In genomic region chr2:33659288-33659629, GRCm38 (mm10) we compare ENCODE assay signal across 8 mouse cellular contexts. TPM values are rescaled to one million over a fixed set of nuclear protein-coding genes. Genes with fewer than 3 reads are reported as not detected.
A peak's percentile ranks its signal among the peaks of the same experiment; 100 is the strongest.
DNase-seq lines count a peak whose midpoint lies in the region; ATAC-seq and TF ChIP-seq lines count a peak whose summit lies in the region.

No protein-coding gene starts in this region.

- H3K27me3 ChIP-seq in forebrain, embryonic 14.5 days (replicated peaks; ENCODE audit: control insufficient read depth, insufficient read depth, low read length) = no peaks in the 10 kb centered on the region

- H3K4me3 ChIP-seq in lung, adult 2 months (replicated peaks; ENCODE audit: extremely low read depth, low read depth, low read length) = no peak overlapping the region
- no peak overlapping the region for H3K4me3 ChIP-seq in forebrain, embryonic 14.5 days (ENCODE audit: low read depth, low read length)

- H3K36me3 ChIP-seq in forebrain, embryonic 14.5 days (ENCODE audit: control insufficient read depth, insufficient read depth, low read length) = no peaks in the 10 kb centered on the region

- DNase-seq in lung, adult 18-20 months = peak; percentile 35 to 52
- DNase-seq in lung, adult 2 months = no peak
- DNase-seq in forebrain, embryonic 14.5 days (ENCODE audit: low spot score) = no peak
- peak; percentile 61 for DNase-seq in kidney, postnatal 10 days
- DNase-seq in mesoderm, embryonic 11.5 days (ENCODE audit: low read depth, low spot score) = peak; percentile 47
- DNase-seq in urinary bladder, adult 18-20 months (ENCODE audit: low spot score in 2 of 2) = no peak
- no peak for DNase-seq in spleen, postnatal 36 days (ENCODE audit: low spot score in 2 of 2)
- DNase-seq in right cerebral cortex, adult 2 months (ENCODE audit: low spot score in 2 of 2) = no peak

- no peak for TF ChIP-seq CTCF in lung, adult 2 months (IDR thresholded peaks at IDR 0.05; ENCODE audit: insufficient read depth, low read length)

- H3K9ac ChIP-seq in forebrain, embryonic 14.5 days (ENCODE audit: low read length) = peak overlapping the region; percentile 25; the same call in 1 of the 2 replicates

- 5% methylated on average over 7 of the region's 7 CpGs for WGBS in lung, adult 2 months
- WGBS in forebrain, embryonic 14.5 days = 4% methylated on average over 7 of the region's 7 CpGs

- peak overlapping the region; percentile 30 for H3K4me2 ChIP-seq in forebrain, embryonic 14.5 days (ENCODE audit: low read length)

- TF ChIP-seq POLR2A in lung, adult 2 months (IDR thresholded peaks at IDR 0.05; ENCODE audit: borderline replicate concordance, extremely low read depth, low read depth, low read length) = no peak

- ATAC-seq in forebrain, embryonic 14.5 days = peak; percentile 15; the same call in 1 of the 2 replicates

- no peak overlapping the region for H3K27ac ChIP-seq in forebrain, embryonic 14.5 days (ENCODE audit: low read depth, low read length)

- no peaks in the 10 kb centered on the region for H3K4me1 ChIP-seq in lung, adult 2 months (ENCODE audit: control insufficient read depth, insufficient read depth, low read length)
- no peaks in the 10 kb centered on the region for H3K4me1 ChIP-seq in forebrain, embryonic 14.5 days (ENCODE audit: control insufficient read depth, insufficient read depth, low read length)

- H3K9me3 ChIP-seq in forebrain, embryonic 14.5 days (replicated peaks; ENCODE audit: control insufficient read depth, low read length) = no peaks in the 10 kb centered on the region

RNA-seq across cellular contexts. Expression of gene Lmx1b, which starts 18.9 kb away (rescaled TPM):
- 0.16 and 0.31 TPM in 2 replicates for polyA plus RNA-seq in lung, adult 2 months (2012; rRNA removed)
- 0.34 and 0.40 TPM in 2 replicates for polyA plus RNA-seq in forebrain, embryonic 14.5 days (2014; fragmentation: Nextera tagmentation; extraction: Ambion mirVana)

Comparison
In these comparisons a context has a peak if more than half of its experiments do, and no peak if none do; other contexts are left out.
1. DNase-seq: peak in lung, adult 18-20 months (2 of 2), kidney, postnatal 10 days (single experiment) and mesoderm, embryonic 11.5 days (single experiment); none in lung, adult 2 months (single experiment), forebrain, embryonic 14.5 days (single experiment), urinary bladder, adult 18-20 months (0 of 2), spleen, postnatal 36 days (0 of 2) and right cerebral cortex, adult 2 months (0 of 2).